Mouse (Mus musculus) CH12.LX (cell line): Measurements from ENCODE around the gene Plcb3.

ENCODE experiments used
- CHD2 ChIP-seq: IDR thresholded peaks from 2 replicates; pipeline ENCODE4 v1.6.1; 2011; ENCODE audit warnings: low read length, improper control_type of control experiment
- EP300 ChIP-seq: IDR thresholded peaks from 2 replicates; pipeline ENCODE4 v1.6.1; 2011; ENCODE audit warnings: low read length, improper control_type of control experiment
- GABPA ChIP-seq: IDR thresholded peaks from 2 replicates; pipeline ENCODE4 v1.6.1; 2012; ENCODE audit warnings: low read depth, low read length, improper control_type of control experiment, inconsistent platforms; ENCODE audit not compliant: insufficient replicate concordance
- MAX ChIP-seq: IDR thresholded peaks from 2 replicates; pipeline ENCODE4 v1.6.1; 2011; ENCODE audit warnings: low read length, improper control_type of control experiment
- MAZ ChIP-seq: IDR thresholded peaks from 2 replicates; pipeline ENCODE4 v1.6.1; 2012; ENCODE audit warnings: low read depth, mild to moderate bottlenecking, inconsistent platforms, low read length, improper control_type of control experiment, moderate library complexity
- SIN3A ChIP-seq: IDR thresholded peaks from 2 replicates; pipeline ENCODE4 v1.6.1; 2012; ENCODE audit warnings: low read length, improper control_type of control experiment, inconsistent platforms
- USF1 ChIP-seq: IDR thresholded peaks from 2 replicates; pipeline ENCODE4 v1.6.1; 2014; ENCODE audit warnings: low read depth, mild to moderate bottlenecking, inconsistent platforms, low read length, improper control_type of control experiment

GRCm38 (mm10) chr19:6990712-6991111 is 14.4 kb upstream of the Plcb3 start:
- TF ChIP-seq MAZ (no peak), EP300 (no peak), CHD2 (no peak), GABPA (no peak), SIN3A (no peak), MAX (no peak), USF1 (no peak)
